Mouse (Mus musculus) stomach, embryonic 14.5 days (tissue): ENCODE results near the gene Mettl8. TPM values are rescaled to one million over a fixed set of nuclear protein-coding genes. Genes with fewer than 3 reads are reported as not detected.

ENCODE experiments used
- ATAC-seq: fragments of 200-750 bp; cut with Nextera tagmentation; 2 replicates; pipeline ENCODE4 v1.8.0; 2017; ENCODE audit warnings: low read depth, moderate TSS enrichment; ENCODE audit not compliant: insufficient number of reproducible peaks, insufficient read depth, low FRiP score
- H3K27ac ChIP-seq: fragments of 300-500 bp; sonication (generic); 2 replicates; pipeline ENCODE4 v1.5.1; 2014; ENCODE audit warnings: mild to moderate bottlenecking, low read length, moderate library complexity, mixed read lengths
- H3K27me3 ChIP-seq: fragments of 300-500 bp; sonication (generic); 2 replicates; pipeline ENCODE4 v1.6.1; 2014; ENCODE audit warnings: low read length, control low read depth, mixed read lengths; ENCODE audit not compliant: control insufficient read depth, insufficient read depth
- H3K36me3 ChIP-seq: fragments of 300-500 bp; sonication (generic); 2 replicates; pipeline ENCODE4 v1.6.1; 2014; ENCODE audit warnings: mild to moderate bottlenecking, control low read depth, low read length, moderate library complexity, mixed read lengths; ENCODE audit not compliant: control insufficient read depth, insufficient read depth
- H3K4me1 ChIP-seq: fragments of 300-500 bp; sonication (generic); 2 replicates; pipeline ENCODE4 v1.6.1; 2014; ENCODE audit warnings: low read length, control low read depth, mixed read lengths; ENCODE audit not compliant: control insufficient read depth, insufficient read depth
- H3K4me2 ChIP-seq: fragments of 300-500 bp; sonication (generic); replicated peaks from 2 replicates; pipeline ENCODE4 v1.6.1; 2014; ENCODE audit warnings: low read depth, low read length, control low read depth
- H3K4me3 ChIP-seq: fragments of 300-500 bp; sonication (generic); 2 replicates; pipeline ENCODE4 v1.5.1; 2014; ENCODE audit warnings: low read depth, low read length, control low read depth
- H3K9ac ChIP-seq: fragments of 300-500 bp; sonication (generic); replicated peaks from 2 replicates; pipeline ENCODE4 v1.6.1; 2014; ENCODE audit warnings: low read depth, mild to moderate bottlenecking, control low read depth, low read length, moderate library complexity, mixed read lengths
- H3K9me3 ChIP-seq: fragments of 300-500 bp; sonication (generic); 2 replicates; pipeline ENCODE4 v1.6.1; 2016; ENCODE audit warnings: low read depth, low read length, control low read depth; ENCODE audit not compliant: control insufficient read depth
- WGBS: fragments of 180-500 bp; shearing (Covaris S2); extraction: QIAGEN DNeasy Blood & Tissue Kit; methylation state at CpG from one replicate; pipeline ENCODE4 v1.1.7; 2014; 5-methylcytosine and 5-hydroxymethylcytosine counted together
- polyA plus RNA-seq: library from polyadenylated mRNA; unstranded; fragments of >200 nt; fragmentation: Nextera tagmentation; extraction: Ambion mirVana; gene quantifications from 2 replicates; pipeline ENCODE4 v1.2.1, GENCODE M21; 2014

Gene Mettl8
- polyA plus RNA-seq, 1 experiment from 2014 or later: 22.3 TPM

GRCm38 (mm10) chr2:70967216-70967615 lies 88.2 kb downstream of the Mettl8 start:
- 82% methylated on average over 1 of the region's 1 CpGs for WGBS
- Histone ChIP-seq H3K9me3 (no peaks in the 10 kb centered on the region), H3K27me3 (no peaks in the 10 kb centered on the region), H3K36me3 (no peaks in the 10 kb centered on the region), H3K4me1 (no peaks in the 10 kb centered on the region), H3K27ac (no peak overlapping the region), H3K4me3 (no peak overlapping the region), H3K4me2 (no peak overlapping the region), H3K9ac (no peak overlapping the region)
- ATAC-seq: no peak

DNA sequence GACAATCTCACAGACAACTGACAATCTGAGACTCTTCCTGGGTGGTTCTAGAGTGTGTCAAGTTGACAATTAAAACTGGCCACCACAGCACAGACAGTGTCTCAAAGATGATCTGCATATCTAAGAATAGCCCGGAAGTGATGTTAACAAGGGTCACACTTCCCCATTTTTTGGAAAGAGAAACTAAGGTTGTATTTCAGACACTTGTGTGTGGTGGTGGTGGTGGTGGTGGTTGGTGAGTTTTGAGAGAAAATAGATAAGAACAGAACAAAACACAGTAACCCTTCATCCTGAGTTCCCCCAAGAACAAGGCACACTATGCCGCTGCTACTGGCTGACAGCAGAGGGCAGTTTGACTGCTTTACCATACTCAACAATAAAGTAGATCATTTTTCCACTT lies 90.6 kb downstream of the Mettl8 start:
- Histone ChIP-seq H3K4me2 (no peak overlapping the region), H3K36me3 (no peaks in the 10 kb centered on the region), H3K9ac (no peak overlapping the region), H3K27me3 (no peaks in the 10 kb centered on the region), H3K27ac (no peak overlapping the region), H3K4me3 (no peak overlapping the region), H3K4me1 (no peaks in the 10 kb centered on the region), H3K9me3 (no peaks in the 10 kb centered on the region)
- ATAC-seq: no peak
- 92% methylated on average over 2 of the region's 2 CpGs for WGBS

- Histone ChIP-seq H3K27ac (no peak overlapping the region), H3K4me3 (no peak overlapping the region), H3K4me1 (no peaks in the 10 kb centered on the region), H3K36me3 (no peaks in the 10 kb centered on the region), H3K27me3 (no peaks in the 10 kb centered on the region), H3K9me3 (no peaks in the 10 kb centered on the region), H3K4me2 (no peak overlapping the region), H3K9ac (no peak overlapping the region)
- WGBS: 87% methylated on average over 1 of the region's 1 CpGs
- no peak for ATAC-seq
Measured at GRCm38 (mm10) chr2:70962921-70963320, 92.5 kb downstream of the Mettl8 start.

GRCm38 (mm10) chr2:70961086-70961941 lies 94.1 kb downstream of the Mettl8 start:
- H3K27ac ChIP-seq: no peak overlapping the region
- 75% methylated on average over 6 of the region's 6 CpGs for WGBS
- no peak overlapping the region for H3K4me3 ChIP-seq
- H3K4me1 ChIP-seq: no peaks in the 10 kb centered on the region
- no peak for ATAC-seq
- H3K4me2 ChIP-seq: no peak overlapping the region
- H3K9ac ChIP-seq: no peak overlapping the region
- H3K36me3 ChIP-seq: no peaks in the 10 kb centered on the region
- no peaks in the 10 kb centered on the region for H3K27me3 ChIP-seq
- H3K9me3 ChIP-seq: no peaks in the 10 kb centered on the region

DNA sequence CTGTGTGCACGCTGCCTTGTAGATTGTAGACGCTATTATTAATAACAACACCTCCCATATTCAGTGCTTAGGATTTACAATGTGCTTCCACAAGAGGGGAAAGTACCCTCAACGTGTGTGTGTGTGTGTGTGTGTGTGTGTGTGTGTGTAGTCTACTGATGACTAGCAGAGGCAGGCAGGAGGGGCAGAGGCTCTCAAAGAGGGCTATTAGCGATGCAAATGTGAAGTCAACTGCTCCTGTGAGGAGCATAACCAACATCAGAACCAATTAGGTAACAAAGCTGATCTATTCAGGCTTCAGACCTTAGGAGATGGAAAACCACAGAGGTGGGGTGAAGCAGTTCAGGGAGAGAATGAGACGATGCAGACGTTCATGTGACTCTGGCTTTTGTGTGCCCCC lies 95.3 kb downstream of the Mettl8 start:
- no peak overlapping the region for H3K4me3 ChIP-seq
- no peaks in the 10 kb centered on the region for H3K36me3 ChIP-seq
- no peak for ATAC-seq
- H3K4me2 ChIP-seq: no peak overlapping the region
- no peaks in the 10 kb centered on the region for H3K9me3 ChIP-seq
- no peaks in the 10 kb centered on the region for H3K4me1 ChIP-seq
- WGBS: 82% methylated on average over 6 of the region's 6 CpGs
- no peak overlapping the region for H3K27ac ChIP-seq
- no peaks in the 10 kb centered on the region for H3K27me3 ChIP-seq
- no peak overlapping the region for H3K9ac ChIP-seq

DNA sequence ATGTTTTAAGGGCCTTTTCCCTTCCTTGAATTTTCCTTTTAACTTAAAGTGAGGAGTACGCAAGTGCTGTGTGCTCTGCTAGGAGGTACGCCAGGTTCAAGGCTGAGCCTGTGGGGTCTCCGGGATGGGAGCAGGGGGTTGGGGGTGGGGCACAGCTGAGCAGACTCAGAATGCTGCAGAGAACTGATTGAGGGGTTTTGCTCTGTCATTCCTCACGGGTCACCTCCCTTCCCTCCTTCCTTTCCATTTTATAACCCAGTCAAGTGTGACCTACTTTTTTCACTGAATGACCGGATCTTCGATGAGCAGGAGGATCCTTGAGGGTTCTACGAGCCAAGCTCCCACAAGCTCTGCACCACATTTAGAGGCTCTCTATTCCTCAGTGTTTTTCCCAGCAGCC lies 96.0 kb downstream of the Mettl8 start:
- no peak for ATAC-seq
- Histone ChIP-seq H3K27me3 (no peaks in the 10 kb centered on the region), H3K9me3 (no peaks in the 10 kb centered on the region), H3K4me3 (no peak overlapping the region), H3K9ac (no peak overlapping the region), H3K36me3 (no peaks in the 10 kb centered on the region), H3K4me2 (no peak overlapping the region), H3K4me1 (no peaks in the 10 kb centered on the region), H3K27ac (no peak overlapping the region)
- WGBS: 74% methylated on average over 7 of the region's 7 CpGs

DNA sequence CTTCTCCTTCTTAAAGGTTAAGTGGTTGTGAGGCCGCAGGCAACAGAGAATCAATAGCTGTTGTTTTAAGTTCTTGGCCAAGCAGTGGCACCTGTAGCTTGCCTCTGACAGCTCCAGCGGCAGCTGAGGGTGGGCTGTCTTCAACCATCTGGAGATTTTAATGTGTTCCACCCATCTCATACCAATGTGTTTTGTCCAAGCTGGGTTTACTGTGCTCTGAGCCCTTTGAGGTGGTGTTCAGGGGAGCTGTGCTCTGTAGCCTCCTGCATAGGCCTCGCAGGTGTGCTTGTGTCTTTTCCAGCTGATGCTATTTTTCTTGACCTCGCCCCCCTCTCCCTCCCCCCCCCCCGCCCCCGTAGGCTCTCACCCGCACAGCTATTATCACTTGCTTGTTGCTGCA lies 96.8 kb downstream of the Mettl8 start:
- no peaks in the 10 kb centered on the region for H3K4me1 ChIP-seq
- H3K4me2 ChIP-seq: no peak overlapping the region
- no peak overlapping the region for H3K4me3 ChIP-seq
- WGBS: 82% methylated on average over 7 of the region's 7 CpGs
- H3K27me3 ChIP-seq: no peaks in the 10 kb centered on the region
- H3K27ac ChIP-seq: no peak overlapping the region
- no peaks in the 10 kb centered on the region for H3K9me3 ChIP-seq
- H3K9ac ChIP-seq: no peak overlapping the region
- ATAC-seq: no peak
- H3K36me3 ChIP-seq: no peaks in the 10 kb centered on the region

DNA sequence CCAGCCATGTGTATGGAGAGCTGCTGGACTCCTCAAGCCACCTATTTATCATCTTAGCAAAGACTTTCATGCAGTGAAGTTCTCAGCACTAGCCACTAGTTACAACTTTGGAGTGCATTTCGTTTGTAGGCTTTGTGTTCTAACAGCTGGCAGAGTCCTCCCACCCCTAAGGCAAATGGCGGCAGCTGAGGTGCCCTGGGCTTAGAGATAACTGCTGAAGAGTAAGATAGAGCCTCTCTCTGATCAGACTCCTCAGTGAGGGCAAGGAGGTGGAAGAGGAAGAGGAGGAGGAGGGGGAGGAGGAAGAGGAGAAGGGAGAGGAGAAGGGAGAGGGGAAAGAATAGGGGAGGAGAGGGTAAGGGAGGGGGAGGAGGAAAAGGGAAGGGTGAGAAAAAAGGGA lies 101.8 kb downstream of the Mettl8 start:
- H3K27ac ChIP-seq: no peak overlapping the region

GRCm38 (mm10) chr2:70951944-70952343 lies 103.4 kb downstream of the Mettl8 start:
- ATAC-seq: no peak
- Histone ChIP-seq H3K9me3 (no peaks in the 10 kb centered on the region), H3K4me1 (no peaks in the 10 kb centered on the region), H3K36me3 (no peaks in the 10 kb centered on the region), H3K27me3 (no peaks in the 10 kb centered on the region), H3K27ac (no peak overlapping the region), H3K9ac (no peak overlapping the region), H3K4me2 (no peak overlapping the region), H3K4me3 (no peak overlapping the region)
- 89% methylated on average over 2 of the region's 2 CpGs for WGBS

More for the DNA sequence above, 101.8 kb downstream of the Mettl8 start:
- no peaks in the 10 kb centered on the region for H3K9me3 ChIP-seq
- no peak overlapping the region for H3K9ac ChIP-seq
- no peaks in the 10 kb centered on the region for H3K4me1 ChIP-seq
- H3K36me3 ChIP-seq: no peaks in the 10 kb centered on the region
- no peaks in the 10 kb centered on the region for H3K27me3 ChIP-seq
- WGBS: 43% methylated on average over 2 of the region's 2 CpGs
- peak; percentile 49; the same call in 1 of the 2 replicates for ATAC-seq
- no peak overlapping the region for H3K4me2 ChIP-seq
- no peak overlapping the region for H3K4me3 ChIP-seq
